Mouse (Mus musculus) bone marrow, adult 2 months (tissue): ENCODE data around the gene Grik3. TPM values are rescaled to one million over a fixed set of nuclear protein-coding genes. Genes with fewer than 3 reads are reported as not detected.

Experiments
- H3K27ac ChIP-seq: fragments of 200-500 bp; 2 replicates; pipeline ENCODE4 v1.5.1; 2012; ENCODE audit warnings: low read depth, mild to moderate bottlenecking, control low read depth, inconsistent platforms, low read length; ENCODE audit not compliant: control insufficient read depth, poor library complexity, insufficient read depth
- H3K4me1 ChIP-seq: fragments of 200-500 bp; 2 replicates; pipeline ENCODE4 v1.6.1; 2011; ENCODE audit warnings: low read length; ENCODE audit not compliant: control insufficient read depth, insufficient read depth
- H3K4me3 ChIP-seq: fragments of 200-500 bp; replicated peaks from 2 replicates; pipeline ENCODE3; 2011; ENCODE audit warnings: mild to moderate bottlenecking, low read depth, low read length, control low read depth; ENCODE audit not compliant: control insufficient read depth
- CTCF ChIP-seq: fragments of 200-500 bp; IDR thresholded peaks from 2 replicates; pipeline ENCODE4 v1.5.1; 2011; ENCODE audit warnings: low read length, control low read depth; ENCODE audit not compliant: control insufficient read depth, insufficient read depth
- POLR2A ChIP-seq: fragments of 200-500 bp; IDR thresholded peaks from 2 replicates; pipeline ENCODE4 v1.6.1; 2011; ENCODE audit warnings: low read depth, mild to moderate bottlenecking, control low read depth, low read length, borderline replicate concordance; ENCODE audit not compliant: control insufficient read depth
- WGBS: fragments of 180-500 bp; shearing (Covaris S2); methylation state at CpG from one replicate; pipeline ENCODE4 v1.1.7; 2018; 5-methylcytosine and 5-hydroxymethylcytosine counted together
- polyA plus RNA-seq: library from polyadenylated mRNA; stranded (reverse); fragments of >200 nt; gene quantifications from 2 replicates; pipeline ENCODE4 v1.2.4, GENCODE M21; 2011; ENCODE audit warnings: low replicate concordance; ENCODE audit not compliant: missing spikeins, insufficient read depth, insufficient read length

Gene Grik3
- polyA plus RNA-seq, 1 experiment, result 0.45 TPM

- no peak overlapping the region for H3K27ac ChIP-seq
- H3K4me1 ChIP-seq, result no peaks in the 10 kb centered on the region
- no peak for TF ChIP-seq POLR2A
- TF ChIP-seq CTCF, result no peak
- no peak overlapping the region for H3K4me3 ChIP-seq
- 72% methylated on average over 14 of the region's 14 CpGs for WGBS
Measured at GRCm38 (mm10) chr4:125617851-125618250, 127.4 kb downstream of the Grik3 start.

- WGBS, result 73% methylated on average over 8 of the region's 8 CpGs
- Histone ChIP-seq H3K27ac (no peak overlapping the region), H3K4me1 (no peaks in the 10 kb centered on the region), H3K4me3 (no peak overlapping the region)
- TF ChIP-seq POLR2A, result no peak
Measured at GRCm38 (mm10) chr4:125618524-125619320, 128.2 kb downstream of the Grik3 start.

- TF ChIP-seq POLR2A, result no peak
- no peak for TF ChIP-seq CTCF
- Histone ChIP-seq H3K4me1 (no peaks in the 10 kb centered on the region), H3K4me3 (no peak overlapping the region), H3K27ac (no peak overlapping the region)
- 83% methylated on average over 9 of the region's 9 CpGs for WGBS
Measured at GRCm38 (mm10) chr4:125624885-125625678, 134.6 kb downstream of the Grik3 start.

- Histone ChIP-seq H3K4me3 (no peak overlapping the region), H3K4me1 (no peaks in the 10 kb centered on the region; the same call in 1 of the 2 replicates), H3K27ac (no peak overlapping the region)
- TF ChIP-seq POLR2A (no peak), CTCF (no peak)
- WGBS, result 67% methylated on average over 4 of the region's 4 CpGs
Measured at GRCm38 (mm10) chr4:125629544-125629943, 139.0 kb downstream of the Grik3 start.

- H3K27ac ChIP-seq, result no peak overlapping the region
- H3K4me1 ChIP-seq, result no peaks in the 10 kb centered on the region; the same call in 1 of the 2 replicates
- H3K4me3 ChIP-seq, result no peak overlapping the region
- WGBS, result 86% methylated on average over 11 of the region's 11 CpGs
- no peak for TF ChIP-seq POLR2A
- TF ChIP-seq CTCF, result no peak
Measured at GRCm38 (mm10) chr4:125635037-125635436, 144.5 kb downstream of the Grik3 start.

GRCm38 (mm10) chr4:125636616-125637304 is 146.3 kb downstream of the Grik3 start:
- 73% methylated on average over 13 of the region's 13 CpGs for WGBS
- H3K4me1 ChIP-seq, result no peaks in the 10 kb centered on the region; the same call in 1 of the 2 replicates
- H3K4me3 ChIP-seq, result no peak overlapping the region
- no peak for TF ChIP-seq POLR2A
- no peak for TF ChIP-seq CTCF
- H3K27ac ChIP-seq, result no peak overlapping the region

GRCm38 (mm10) chr4:125637364-125637763 is 146.9 kb downstream of the Grik3 start:
- TF ChIP-seq POLR2A (no peak), CTCF (no peak)

GRCm38 (mm10) chr4:125640520-125640919 is 150.0 kb downstream of the Grik3 start:
- Histone ChIP-seq H3K27ac (no peak overlapping the region), H3K4me3 (no peak overlapping the region), H3K4me1 (no peaks in the 10 kb centered on the region)
- 74% methylated on average over 9 of the region's 9 CpGs for WGBS
- TF ChIP-seq POLR2A (no peak), CTCF (no peak)

More at GRCm38 (mm10) chr4:125637364-125637763, 146.9 kb downstream of the Grik3 start:
- Histone ChIP-seq H3K4me3 (no peak overlapping the region), H3K4me1 (no peaks in the 10 kb centered on the region; the same call in 1 of the 2 replicates), H3K27ac (no peak overlapping the region)
- 87% methylated on average over 13 of the region's 13 CpGs for WGBS
